Mouse (Mus musculus): Measurements from ENCODE around the gene Fam129a.
"Not testable (repeated sequence)": the region's sequence is repeated elsewhere in the genome, so short reads cannot be mapped to it uniquely, and the experiment has no call there.

Gene Fam129a

DNA sequence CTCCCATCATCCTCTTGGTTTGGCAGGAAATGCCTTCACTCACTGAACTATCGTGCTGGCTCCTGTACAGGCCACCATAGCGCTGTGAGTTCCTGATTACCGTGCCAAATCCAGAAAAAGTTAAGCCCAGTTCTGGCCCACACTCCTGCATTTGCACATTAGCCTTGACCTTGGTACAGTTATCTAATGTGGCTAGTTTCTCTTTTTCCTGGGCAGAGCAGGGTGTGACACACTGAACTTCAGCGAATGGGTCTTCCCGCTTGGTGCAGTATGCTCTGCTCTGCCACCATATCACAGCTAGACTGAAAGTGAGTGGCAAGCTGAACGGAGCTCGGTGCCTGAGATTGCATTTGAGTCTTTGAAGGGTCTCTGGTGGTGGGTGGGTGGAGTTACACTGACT lies 128.4 kb downstream of the Fam129a start:
- no peak for DNase-seq (ENCODE audit: low read depth)

DNA sequence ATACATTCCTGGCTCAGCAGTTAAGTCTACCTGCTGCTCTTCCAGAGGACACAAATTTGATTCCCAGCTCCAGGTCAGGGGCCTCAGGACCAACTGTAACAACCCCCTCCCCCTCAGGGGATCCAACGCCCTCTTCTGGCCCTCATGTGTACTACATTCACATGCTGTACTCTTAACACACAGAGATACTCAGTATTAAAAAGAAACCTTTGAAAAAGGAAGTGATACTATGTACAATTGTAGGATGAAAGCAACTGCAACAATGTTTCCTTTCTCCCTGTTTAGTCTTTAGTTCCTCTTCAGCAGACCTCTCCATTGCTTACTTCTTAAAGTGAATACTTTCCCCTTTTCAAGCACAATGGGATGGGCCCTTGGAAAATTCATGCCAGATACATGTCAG lies 131.8 kb downstream of the Fam129a start:
- DNase-seq (ENCODE audit: low read depth), result no peak

DNA sequence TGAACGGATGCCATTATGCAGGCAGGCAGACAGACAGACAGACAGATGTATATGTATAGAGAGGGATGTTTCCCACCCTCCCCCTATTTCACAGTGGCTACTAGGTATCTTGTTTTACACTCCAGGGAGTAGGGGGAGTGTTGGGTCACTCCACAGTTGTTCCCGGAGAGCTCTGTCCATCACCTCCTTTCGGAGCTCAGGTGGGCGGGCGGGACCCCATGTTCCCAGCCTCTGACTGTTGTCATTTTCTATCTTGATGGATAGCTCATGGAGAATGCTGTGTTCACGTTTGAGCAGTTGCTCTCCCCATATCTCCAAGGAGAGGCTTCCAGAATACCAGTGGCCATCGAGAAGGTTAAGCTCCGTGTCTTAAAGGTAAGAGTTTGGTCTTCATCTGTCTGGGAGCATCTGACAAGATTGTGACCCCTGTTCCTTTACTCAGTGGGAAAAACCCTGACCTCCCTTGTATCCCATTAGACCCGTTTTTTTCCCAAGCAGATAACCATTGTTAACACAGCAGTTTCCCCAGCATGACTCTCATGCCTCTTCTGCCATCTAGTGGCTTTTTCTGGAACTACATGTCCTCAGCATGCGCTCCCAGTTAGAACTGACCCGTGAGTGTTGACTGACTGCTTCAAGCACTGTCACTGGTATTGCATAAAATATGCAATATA lies 134.9 kb downstream of the Fam129a start:
- peak; percentile 68 for DNase-seq (ENCODE audit: low read depth)

DNA sequence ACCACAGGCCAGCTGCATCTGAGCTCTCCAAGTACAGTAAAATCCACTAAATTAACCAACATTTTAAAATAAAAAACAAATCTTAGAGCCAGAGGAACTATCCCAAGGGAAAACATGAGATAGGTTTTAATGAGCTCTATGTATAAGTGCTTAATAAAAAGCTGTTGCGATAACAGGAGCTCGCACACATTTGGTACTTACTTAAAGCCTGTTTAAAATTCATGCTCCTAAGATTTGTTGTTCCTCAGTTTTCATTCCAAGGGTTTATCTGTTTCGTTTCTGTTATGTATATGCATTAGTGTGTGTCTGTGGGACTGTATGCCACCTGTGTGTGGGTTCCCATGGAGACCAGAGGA lies 135.4 kb downstream of the Fam129a start:
- DNase-seq (ENCODE audit: low read depth), result no peak

DNA sequence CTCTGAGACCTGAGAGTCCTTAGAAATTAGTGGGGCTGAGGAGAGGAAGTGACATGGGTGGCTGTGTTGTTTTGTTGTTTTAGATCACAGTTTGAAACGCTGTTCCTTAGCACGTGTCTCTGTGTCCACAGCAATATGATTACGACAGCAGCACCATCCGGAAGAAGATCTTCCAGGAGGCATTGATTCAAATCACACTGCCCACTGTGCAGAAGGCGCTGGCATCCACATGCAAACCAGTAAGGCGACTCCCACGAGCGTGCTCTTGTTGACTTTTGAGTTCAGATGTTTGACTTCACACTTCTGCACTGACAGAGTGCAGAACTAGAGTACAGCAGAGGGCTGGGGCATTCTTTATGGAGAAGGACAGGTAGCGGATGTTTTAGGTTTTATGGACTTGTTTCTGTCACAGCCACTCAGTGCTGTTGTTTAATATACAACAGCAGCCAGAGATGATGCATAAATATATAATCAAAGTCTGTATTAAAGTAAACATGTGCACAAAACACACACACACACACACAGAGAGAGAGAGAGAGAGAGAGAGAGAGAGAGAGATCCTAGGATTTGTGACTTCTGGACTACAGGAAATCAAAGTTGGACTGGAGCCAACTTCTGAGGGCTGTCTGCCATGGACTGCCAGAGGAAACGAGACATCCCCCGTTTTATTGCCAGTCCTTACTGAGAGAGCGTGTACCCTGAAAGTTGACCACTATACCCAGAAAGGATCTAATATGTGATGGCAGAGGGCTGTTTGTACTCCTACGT lies 138.2 kb downstream of the Fam129a start:
- no peak for DNase-seq (ENCODE audit: low read depth)

DNA sequence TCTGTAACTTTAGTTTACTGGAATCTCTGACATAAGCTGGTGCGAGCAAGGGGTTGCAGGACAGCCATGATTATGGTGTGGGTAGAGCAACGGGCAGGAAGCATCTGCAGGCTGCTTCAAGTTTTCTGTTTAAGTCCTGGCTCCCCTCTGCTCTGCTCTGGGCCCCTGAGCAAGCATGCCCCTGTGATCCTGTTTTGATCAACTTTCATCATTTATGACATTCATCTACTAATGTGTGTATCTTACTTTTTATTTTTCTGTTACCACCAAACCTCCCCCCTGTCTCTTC lies 138.7 kb downstream of the Fam129a start:
- DNase-seq (ENCODE audit: low read depth), result no peak

DNA sequence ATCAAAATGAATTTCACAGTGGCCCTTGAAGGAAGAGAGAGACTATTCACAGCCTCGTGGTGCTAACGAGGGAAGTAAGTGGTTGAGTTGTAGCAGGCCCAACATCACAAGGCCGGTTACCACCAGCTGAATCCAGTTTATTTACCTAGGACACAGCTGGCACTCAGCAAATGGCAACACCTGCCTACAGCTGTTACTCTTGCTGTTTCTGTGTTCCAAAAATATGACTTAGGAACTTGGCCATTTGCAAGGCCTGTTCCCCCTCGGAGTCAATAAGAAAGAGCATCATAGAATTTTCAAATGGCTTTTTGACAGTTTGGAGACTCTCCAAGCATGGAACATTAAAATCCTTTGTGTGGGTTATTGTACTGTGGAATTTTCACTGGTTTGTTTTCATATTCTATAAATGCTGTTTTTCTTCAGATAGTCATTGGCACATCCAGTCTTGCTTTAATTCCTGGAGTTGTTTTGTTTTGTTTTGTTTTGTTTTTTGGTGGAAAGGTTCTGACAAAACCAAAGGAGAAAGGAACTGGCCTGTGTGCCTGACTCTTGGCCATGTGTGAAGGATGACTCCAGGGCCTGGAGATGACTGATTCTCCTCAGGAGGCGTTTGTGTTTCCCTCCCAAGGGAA lies 139.6 kb downstream of the Fam129a start:
- peak; percentile 56 for DNase-seq (ENCODE audit: low read depth)

DNA sequence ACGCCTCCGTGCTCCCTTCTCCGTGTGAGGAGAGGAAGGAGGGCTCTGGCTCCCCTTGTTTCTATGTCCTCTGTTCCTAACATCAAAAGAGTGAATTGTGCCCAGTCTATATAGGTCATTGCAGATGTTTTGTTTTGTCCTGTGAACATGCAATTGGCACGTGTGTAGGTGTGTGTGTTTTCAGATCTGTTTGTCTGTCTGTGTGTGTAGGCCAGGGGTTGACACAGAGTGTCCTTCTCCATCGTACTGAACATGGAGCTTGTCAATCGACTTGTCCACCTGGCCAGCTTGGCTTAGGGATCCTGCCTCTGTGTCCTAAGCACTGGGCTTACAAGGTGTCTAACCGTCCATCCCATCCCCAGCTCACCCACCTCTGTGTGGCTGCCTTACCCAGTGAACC lies 140.1 kb downstream of the Fam129a start:
- no peak for DNase-seq (ENCODE audit: low read depth)

DNA sequence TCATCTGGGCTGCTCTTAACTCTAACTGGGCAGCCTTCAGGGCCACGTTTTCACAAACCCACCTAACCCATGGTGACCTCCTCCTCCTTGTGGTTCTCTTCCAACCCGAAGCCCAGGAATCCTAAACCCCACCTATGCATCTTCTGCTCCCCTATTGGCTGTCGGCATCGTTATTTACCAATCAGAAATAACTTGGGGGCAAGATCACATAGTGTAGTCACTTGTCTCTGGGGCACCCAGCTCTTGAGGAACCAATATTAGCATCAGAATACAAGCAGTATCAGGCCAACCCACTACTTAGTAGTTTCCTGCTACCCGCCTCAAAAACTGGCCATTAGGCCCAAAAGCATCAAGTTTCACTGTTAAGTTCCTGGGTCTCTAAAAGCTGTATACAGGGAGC lies 141.7 kb downstream of the Fam129a start:
- no peak for DNase-seq (ENCODE audit: low read depth)

DNA sequence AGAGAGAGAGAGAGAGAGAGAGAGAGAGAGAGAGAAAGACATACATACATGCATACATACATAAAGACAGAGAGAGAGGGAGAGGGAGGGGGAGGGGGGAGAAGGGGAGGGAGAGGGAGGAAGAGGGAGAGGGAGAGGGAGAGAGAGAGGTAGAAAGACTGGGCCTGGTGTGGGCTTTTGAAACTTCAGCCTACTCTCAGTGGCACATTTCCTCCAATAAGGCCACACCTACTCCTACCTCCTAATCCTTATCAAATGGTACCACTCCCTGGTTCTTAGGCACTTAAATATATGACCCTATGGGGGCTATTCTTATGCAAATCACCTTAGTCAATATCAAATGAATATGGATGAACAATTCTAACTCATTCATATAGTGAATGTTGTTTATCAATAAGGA lies 142.6 kb downstream of the Fam129a start:
- DNase-seq (ENCODE audit: low read depth), result no peak

DNA sequence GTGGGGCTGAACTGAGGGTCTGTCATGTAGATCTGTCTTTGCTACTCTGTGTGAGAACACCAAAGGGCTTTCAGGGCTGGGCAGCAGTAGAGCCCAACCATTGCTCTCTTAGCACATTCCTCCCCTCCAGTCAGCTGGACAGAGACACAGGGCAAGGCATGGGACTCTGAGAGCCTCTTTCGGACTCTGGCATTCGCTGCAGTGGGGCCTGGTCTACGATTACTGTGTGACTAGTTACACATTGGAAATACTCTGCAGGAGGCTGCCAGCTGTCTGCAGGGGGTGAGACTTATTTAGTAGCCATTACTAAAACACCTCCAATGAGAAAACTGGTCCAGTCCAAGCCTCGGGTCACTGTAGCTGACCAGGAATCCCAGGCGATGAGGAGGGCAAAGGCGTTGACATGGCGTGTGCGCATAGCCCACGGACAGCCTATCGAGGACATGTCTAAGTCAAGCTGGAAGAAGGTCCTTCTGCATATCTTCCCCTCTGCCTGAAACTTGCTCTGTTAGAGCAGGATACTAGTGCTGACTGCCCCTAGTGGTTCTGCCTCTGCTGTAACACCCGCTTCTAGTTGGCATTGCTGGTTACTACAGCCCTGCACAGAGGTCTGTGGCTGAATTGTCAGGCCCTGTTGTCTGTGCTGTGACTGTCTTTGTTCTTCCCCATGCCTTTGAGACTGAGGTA lies 145.2 kb downstream of the Fam129a start:
- DNase-seq (ENCODE audit: low read depth), result no peak

DNA sequence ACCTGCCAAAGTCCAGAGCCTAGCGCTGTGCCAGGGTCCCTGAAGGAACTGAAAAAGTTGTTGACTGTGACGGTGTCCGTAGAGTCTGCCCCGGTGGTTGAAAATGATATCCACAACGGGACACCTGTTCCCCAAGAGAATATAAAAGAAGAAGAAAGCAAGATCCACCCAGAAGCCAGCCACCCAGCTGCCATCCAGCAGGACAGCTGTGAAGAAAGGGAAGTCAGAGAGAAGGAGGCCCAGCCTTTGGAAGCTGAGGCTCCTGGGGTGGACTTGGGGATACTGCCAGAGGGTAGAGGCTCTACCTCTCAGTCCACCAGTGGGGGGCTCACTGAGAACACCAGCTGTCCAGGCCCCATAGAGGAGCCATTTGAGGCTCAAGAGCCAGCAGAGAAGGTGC lies 146.6 kb downstream of the Fam129a start:
- no peak for DNase-seq (ENCODE audit: low read depth)

DNA sequence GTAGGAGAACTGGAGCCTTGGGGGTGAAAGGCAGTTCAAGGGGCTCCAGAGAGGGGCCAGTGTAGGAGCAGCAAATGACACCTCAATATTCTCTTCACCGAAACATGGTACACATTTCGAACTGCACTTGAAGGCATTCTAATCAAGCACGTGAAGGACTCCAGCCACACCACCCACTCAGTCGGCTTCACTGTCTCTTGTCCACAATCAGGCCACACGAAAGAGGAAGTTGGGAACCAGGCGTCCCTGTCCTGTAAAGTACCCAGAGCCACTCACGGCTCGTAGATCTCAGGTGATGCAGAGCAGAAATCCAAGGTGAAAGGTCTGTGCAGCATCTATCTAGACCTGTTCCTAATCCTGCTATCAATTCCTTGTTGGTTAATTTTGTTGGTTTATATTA lies 147.6 kb downstream of the Fam129a start:
- DNase-seq (ENCODE audit: low read depth), result no peak

DNA sequence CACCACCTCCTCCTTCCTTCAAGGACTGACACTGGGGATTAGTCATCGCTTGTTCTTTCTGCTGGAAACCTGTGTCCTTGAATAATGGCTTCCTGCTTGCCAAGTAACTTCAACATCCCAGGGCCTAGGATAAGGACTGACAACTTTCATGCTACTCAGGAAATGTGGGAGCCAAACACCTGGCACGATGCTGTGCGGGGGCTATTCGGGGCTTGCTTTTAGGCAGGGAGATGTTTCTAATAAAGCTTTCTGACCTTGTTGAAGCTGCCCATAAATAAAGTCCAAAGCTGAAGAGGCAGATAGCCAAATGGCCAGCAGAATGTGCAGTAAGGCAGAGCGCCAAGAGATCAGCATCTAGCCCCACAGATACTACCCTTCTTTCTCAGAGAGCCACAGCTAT lies 148.9 kb downstream of the Fam129a start:
- DNase-seq (ENCODE audit: low read depth), result no peak

DNA sequence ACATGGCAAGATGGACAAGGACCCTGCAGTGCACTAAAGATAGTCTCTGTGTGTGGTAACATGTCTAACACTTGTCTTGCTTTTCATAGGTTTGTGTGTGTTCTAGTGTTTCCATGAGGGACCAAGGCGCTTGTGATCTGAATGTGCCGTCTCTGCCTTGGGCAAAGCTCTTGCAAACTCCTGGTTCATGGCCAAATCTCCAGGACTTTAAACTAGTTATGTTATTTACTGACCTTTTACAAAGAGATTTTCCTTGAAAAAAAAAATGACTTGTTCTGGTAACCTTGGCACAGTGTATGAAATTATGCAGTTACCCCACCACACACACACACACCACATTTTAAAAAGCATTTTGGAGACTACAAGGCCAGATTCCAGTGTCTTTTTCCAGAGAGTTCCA lies 149.6 kb downstream of the Fam129a start:
- DNase-seq (ENCODE audit: low read depth), result no peak

DNA sequence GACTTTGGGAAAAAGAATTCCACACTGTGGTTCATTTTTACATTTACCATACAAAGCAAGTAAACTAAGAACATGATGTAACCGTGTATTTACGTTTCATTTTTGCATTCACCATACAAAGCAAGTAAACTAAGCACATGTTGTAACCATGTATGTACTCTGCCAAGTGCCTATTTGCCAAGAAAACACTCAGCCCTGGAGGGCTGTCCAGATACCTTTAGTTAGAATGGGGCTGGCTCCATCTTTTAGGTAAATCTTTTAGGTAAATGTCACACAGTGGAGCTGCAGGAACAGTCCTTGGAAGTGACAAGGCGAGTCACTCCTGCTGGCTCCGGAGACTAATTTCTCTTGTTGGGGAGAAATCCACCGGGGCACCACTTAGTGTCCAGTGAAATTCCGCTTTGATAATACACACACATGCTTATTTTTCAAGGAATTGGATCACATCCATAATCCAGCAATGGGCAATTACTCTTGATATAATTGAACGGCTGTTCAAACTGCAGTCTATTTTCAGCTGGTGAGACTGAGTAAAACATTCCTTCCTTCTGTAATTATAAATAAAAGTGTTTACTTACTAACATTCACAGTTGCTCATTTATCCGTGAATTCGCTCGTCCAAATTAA lies 150.5 kb downstream of the Fam129a start:
- no peak for DNase-seq (ENCODE audit: low read depth)

DNA sequence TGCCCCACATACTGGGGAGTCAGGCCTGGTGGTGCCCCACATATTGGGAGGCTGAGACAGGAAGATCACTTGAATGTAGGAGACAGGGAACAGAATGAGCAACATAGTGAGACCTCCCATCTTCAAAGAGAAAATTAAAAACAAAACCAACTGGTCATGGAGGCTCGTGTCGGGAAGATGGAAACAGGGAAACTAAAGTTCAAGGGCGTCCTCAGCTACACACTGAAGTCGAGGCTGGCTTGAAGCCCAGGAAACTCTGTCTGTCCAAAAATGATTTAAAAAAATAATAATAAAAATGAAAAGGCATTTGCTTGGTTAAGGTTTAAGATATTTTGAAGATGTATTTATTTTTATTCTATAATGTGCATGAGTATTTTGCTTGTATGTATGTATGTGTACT lies 152.8 kb downstream of the Fam129a start:
- DNase-seq (ENCODE audit: low read depth), result no peak

DNA sequence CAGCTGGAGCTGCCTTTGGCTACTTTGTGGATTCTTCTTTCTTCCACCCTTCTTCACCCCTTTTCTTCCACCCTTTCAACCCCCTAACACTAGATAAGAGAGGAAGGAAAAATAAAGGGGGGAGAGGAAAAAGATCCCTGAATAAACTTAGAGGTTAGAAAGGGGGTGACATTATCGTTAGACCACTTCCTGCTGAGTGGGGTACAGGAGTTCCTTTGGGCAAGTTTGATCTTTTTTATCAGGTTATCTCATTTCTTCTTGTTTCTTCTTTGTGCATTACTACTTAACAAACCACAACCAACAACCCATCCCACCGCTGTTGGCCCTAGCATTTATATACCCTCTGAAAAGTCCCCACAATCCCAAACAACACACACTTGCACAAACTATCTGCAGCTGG lies 154.6 kb downstream of the Fam129a start:
- DNase-seq (ENCODE audit: low read depth), result no peak

DNA sequence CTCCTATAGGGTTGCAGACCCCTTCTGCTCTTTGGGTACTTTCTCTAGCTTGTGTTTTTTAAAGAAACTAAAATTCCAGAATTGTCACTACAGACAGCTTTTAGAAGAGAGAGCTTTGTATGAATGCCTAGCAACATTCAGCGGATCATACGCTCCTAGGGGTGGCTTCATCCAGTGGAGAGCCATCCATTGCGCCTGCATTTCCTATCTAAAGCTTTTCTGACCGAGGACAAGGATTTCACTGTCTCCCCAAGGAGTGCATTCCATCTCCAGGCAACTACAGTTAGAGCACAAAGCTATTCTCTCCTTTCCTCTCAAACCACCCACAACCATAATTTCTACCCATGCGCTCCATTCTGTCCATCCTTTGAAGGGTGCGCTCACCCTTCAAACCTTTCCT lies 155.4 kb downstream of the Fam129a start:
- no peak for DNase-seq (ENCODE audit: low read depth)

DNA sequence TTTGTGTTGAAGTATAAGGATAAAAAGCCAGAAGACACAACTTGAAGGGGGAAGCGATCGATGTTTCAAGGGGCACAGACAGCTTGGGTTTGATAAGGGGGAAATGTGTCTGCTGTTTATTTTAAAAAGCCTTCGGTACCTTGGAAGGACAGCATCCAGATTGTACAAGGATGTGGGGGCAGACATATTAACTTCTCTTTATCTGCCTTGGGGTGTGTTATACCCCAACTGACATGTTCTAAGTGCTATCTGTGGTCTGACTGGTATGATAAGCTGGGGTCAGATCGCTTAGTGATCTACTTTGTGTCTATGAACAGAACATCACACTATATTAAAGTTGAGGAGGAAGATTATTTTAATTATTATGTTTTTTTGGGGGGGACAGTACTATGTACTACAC lies 157.2 kb downstream of the Fam129a start:
- no peak for DNase-seq (ENCODE audit: low read depth)

DNA sequence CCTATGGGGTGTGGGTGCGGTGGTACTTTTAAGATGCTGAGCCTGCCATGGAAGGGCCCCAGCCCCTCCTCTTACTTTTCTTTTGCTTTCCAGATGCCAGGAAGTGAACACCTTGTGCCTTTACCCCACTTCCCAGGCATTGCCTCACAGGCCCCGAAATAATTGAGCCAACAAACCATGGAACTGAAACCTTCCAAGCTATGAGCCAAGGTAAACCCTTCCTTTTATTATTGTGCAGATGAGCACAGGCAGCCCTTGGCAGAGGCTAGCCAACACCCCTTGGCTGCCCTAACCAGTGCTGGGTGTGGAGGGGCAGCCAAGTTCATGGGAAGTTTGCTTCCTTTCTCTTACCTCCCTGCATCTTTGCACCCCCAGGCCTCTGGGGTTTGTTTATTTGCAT lies 166.2 kb downstream of the Fam129a start:
- no peak for DNase-seq (ENCODE audit: low read depth)

DNA sequence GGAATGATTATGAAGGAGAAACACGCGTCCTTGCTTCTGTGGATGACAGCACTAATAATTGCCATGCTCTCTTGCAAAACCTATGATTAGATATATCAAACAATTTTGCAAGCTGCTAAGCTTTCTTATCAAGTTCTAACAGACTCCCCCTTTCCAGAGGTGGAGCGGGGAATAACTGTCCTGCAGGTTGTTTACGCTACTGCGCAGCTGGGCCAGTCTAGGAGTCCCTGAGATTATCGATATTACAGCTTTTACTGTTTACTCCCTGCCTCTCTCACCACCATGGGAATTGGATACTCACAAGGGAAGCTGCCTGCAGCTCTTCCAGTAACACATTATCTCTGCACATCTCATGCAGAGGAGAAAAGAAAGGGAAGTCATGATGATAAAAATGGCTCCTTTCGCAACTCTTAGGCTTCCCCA lies 170.2 kb downstream of the Fam129a start:
- DNase-seq (ENCODE audit: low read depth), result no peak

DNA sequence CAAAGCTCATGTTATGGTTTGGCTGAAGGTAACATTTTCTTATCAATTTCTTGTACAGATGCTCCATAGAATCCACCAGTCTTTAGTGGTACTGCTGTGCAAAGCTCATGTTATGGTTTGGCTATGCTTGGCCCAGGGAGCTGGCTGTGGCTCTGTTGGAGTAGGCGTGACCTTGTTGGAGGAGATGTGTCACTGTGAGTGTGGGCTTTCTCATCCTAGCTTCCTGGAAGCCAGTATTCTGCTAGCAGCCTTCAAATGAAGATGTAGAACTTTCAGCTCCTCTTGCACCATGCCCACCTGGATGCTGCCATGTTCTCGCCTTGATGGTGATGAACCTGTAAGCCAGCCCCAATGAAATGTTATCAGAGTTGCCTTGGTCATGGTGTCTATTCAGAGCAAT lies 178.9 kb downstream of the Fam129a start:
- not testable (repeated sequence) for DNase-seq (ENCODE audit: low read depth)

Data from fibroblast of lung, adult 2 months (primary cell).